Mouse (Mus musculus) lung, adult 18-20 months (tissue): ENCODE data around the gene Nbeal1.

Experiments used
- DNase-seq, 2 experiments: peaks; one replicate each; pipeline ENCODE4 v3.0.0; 2022; ENCODE audit warnings: mixed read lengths in 2 of 2

Nbeal1 gene

GRCm38 (mm10) chr1:60344670-60345069, 164.3 kb downstream of the Nbeal1 start:
- no peak for DNase-seq

- DNase-seq: no peak
These were observed 165.3 kb downstream of the Nbeal1 start for GRCm38 (mm10) chr1:60345712-60346111.

- DNase-seq: no peak
These were observed 172.4 kb downstream of the Nbeal1 start for GRCm38 (mm10) chr1:60352786-60353185.

- DNase-seq: no peak
These were observed 181.2 kb downstream of the Nbeal1 start for GRCm38 (mm10) chr1:60361626-60362025.

GRCm38 (mm10) chr1:60376556-60376955, 196.2 kb downstream of the Nbeal1 start:
- no peak for DNase-seq

- DNase-seq: no peak
These were observed 201.5 kb downstream of the Nbeal1 start for GRCm38 (mm10) chr1:60381910-60382309.
